Mouse (Mus musculus) embryo, embryonic 11 days (tissue): ENCODE data around the gene Iqcn.

Source experiments
- DNase-seq: peaks from one replicate; pipeline ENCODE4 v3.0.0-alpha.2; 2015

Gene Iqcn

DNA sequence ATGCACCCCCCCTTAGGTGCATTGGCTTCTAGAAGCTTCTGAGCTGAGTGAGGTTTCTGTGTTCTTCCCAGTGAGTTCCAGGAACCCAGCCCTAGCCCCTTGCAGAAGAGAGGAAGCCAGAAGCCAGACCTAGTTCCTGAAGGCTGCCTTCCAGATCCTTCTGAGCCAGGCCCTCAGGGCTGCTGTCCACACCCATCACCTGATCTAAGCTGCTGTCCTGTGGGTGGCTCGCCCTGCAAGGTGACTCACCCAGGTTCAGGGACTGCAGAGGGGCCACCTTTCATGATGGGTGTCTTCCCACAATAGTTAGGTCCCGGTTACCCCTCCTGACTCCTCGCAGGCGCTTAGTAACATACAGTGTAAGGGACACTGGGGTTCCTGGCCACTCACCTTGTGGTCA, 23.9 kb upstream of the Iqcn start:
- no peak for DNase-seq

DNA sequence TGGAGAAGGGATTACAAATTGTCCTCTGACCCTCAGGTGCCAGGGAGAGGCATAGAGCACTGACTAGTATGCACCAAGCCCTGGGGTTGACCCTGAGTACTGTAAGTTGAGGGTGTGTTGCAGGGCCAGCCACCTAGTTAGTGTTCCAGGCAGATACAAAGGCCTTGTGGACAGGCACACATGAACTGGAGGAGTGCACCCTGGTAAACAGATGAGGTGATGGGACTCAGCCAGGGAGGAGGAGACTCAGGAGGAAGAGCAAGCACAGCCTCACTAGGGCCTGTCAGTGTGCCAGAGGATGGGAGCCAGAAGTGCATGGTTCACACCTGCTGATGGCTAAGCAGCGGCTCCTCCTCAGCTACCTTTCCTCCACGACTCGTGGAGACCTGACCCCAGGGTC, 23.2 kb upstream of the Iqcn start:
- DNase-seq = no peak

DNA sequence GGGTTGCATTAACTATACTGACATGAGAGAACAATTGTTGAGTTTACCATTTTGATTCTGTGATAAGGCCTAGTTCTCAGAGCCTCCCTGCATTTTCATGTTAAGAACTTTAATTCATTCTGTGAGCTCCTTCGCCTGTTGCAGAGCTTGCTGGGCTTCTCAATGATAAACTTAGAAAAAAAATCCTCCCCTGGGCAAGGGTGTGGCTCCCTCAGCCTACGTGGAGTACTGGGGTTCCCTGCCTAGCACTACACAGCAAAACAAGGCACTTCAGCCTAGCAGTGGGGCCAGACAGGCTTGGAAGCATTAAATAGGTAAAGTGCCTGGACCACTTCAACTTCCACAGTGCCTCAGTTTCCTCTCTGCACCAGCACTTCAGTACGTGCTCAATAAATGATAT, 21.8 kb upstream of the Iqcn start:
- DNase-seq = no peak

DNA sequence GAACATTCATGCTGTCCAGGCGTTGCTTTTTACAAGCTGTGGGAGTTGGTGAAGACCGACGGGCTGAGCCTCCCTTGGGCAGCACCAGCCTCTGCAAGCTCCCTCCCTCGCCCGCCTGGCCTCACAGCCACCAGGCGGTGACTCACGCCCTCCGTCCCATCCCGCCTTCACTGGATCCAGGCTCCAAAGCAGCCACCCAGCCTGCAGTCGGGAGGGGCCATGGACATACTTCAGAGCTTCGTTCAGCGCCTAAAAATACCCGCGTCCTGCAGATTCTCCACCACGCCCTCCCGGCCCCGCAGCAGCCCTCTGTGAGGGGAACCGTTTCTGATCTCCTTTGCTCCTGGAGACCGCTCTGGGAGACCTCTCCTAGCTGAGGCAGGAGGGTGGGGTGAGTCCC, 21.1 kb upstream of the Iqcn start:
- peak; percentile 66 for DNase-seq

DNA sequence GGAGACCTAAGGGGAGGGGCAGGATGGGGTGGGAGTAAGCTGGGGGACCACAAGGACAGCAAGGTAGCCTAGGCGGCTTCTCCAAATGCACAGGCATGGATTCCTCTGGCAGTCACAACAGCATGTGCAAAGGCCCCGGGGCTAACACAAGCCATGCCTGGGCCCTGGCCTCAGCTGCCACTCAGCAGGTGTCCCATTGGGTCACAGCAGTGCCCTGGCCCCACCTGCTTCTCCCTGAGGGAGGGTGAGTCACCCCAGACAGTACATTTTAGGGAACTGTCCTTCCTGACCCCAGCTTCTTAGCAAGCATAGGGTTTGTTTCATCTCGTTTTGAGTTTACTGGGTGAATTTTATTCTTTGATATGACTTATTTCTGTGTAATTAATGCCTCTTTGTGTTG, 20.6 kb upstream of the Iqcn start:
- DNase-seq = no peak

DNA sequence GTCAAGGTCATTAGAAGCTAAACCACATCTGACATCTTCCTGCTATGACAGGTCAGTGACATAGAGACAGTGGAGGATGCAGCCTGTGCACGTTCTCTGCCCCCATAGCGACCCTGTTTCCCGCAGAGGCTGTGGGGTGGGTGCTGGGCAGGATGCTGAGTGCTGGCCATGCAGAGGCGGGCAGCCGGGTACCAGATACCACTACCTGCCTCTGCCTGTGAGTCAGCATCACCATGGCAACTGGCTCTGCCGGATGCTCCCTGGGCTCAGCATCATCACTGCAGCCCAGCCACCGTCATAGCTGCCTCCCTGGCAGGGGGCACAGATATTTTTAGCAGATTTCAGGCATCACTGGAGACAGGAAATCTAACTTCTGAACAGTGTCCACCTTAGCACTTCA, 19.0 kb upstream of the Iqcn start:
- DNase-seq = no peak

DNA sequence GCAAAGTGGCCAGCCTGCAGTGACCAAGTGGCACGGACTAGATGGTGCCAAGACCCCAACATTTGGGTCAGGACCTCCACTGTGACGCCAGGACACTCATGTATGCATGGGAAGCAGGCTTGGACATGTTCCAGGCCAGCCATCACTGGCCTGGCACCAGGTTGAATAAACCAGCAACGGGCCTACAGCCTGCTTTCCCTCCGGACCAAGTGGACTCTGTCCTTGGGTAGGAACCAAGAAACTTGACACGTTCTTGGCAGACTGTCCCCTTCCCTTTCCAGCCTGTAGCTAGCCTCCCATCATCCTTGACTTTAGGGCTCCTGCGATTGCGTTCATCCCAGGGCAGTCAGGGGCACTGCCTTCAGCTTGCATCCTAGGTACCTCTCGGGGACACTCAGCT, 15.7 kb upstream of the Iqcn start:
- DNase-seq = no peak

DNA sequence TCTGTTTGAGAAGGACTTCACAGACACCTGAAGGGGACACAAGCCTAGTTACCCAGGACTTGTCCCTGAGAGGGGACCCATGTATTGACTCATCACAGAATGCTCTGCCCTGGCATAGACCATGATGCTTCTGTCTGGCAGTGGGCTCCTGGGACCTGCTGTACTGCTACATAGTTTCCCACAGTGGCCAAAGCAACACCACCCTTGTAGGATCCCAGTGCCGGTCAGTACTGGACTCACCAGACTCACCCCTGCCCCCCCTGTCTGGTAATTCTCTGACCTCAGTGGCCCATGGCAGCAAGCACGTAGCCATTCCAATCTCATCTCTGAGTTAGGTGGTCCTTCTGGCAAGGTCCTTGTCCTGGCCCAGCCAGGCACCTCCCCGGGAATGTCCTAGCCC, 15.1 kb upstream of the Iqcn start:
- DNase-seq = no peak

DNA sequence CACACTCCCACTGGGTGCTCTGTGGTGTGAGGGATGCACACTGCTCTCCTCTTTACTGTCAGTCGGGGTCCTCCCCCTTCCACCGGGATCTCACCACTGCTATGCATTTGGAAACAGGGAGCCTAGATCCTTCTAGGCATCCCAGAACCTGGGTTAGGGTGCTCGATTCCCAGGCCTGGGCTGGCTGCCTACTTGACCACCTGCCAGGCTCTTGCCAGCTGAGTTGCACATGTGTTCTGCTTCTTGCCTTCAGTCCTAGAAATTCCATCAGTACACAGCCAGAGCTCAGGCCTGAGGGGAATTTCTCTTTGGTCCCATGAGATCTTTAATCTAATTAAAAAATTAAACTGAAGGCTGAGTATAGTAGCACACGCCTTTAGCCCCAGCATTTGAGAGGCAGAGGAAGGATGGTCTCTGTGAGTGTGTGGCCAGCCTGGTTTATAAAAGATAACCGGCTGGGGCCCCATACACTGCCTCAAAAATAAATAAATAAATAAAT, 13.3 kb upstream of the Iqcn start:
- DNase-seq = no peak

DNA sequence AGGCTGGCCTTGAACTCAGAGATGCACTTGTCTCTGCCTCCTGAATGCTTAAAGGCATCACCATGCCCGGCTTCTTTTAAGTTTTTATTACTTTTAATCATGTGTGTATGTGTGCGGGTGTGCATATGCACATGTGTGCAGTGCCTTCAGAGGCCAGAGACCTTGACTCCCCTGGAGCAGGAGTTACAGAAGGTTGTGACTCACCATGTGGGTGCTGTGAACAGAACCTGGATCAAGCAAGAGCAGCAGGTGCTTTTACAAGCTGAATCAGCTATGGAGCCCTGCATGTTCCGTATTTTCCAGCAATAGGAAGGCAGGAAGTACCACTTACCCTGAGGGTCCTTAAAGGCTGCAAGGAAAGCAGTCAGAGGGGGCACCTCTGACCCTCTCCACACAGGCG, 12.0 kb upstream of the Iqcn start:
- no peak for DNase-seq

DNA sequence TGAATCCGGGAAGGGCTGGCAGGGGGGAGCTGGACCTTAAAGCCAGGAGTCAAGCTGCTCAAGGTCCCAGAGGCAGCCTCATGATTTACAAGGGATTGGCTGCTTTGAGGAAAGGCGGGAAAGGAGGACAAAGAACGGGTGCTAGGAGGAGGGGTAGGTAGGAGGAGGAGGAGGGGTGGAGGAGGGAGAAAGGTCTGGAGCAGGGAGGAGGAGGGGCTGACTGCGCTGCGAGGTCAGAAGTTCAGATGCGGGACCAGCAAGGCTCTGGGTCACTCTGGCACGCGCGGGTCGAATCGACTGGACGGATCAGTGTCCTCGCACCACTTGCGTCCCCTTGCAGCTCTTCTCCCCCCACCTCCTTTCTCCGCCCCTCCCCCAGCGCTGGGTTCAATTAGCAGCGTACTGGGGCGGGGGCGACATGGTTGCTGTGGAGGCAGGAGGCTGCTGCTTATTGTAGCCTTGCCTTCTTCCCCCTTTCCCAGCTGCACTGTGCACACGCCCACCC, 11.5 kb upstream of the Iqcn start:
- peak; percentile 93 for DNase-seq

DNA sequence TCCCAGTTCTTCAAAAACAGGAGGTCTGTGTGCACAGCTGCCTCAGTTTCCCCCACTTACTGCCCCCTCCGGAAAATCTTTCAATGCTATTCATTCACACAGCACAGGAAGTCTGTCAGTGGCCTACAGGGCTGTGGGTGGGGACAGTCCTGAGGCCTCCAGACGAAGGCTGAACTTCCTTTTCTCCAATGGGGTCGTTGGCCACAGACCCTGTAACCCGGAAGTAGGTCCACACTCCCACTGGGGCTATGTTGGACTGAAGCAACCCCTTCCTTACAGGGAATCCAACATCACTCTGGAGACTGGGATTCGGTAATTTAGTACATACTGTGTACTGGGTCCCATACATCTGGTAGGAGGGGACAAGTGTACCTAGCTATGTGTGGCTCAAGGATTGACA, 9.6 kb upstream of the Iqcn start:
- DNase-seq = no peak

DNA sequence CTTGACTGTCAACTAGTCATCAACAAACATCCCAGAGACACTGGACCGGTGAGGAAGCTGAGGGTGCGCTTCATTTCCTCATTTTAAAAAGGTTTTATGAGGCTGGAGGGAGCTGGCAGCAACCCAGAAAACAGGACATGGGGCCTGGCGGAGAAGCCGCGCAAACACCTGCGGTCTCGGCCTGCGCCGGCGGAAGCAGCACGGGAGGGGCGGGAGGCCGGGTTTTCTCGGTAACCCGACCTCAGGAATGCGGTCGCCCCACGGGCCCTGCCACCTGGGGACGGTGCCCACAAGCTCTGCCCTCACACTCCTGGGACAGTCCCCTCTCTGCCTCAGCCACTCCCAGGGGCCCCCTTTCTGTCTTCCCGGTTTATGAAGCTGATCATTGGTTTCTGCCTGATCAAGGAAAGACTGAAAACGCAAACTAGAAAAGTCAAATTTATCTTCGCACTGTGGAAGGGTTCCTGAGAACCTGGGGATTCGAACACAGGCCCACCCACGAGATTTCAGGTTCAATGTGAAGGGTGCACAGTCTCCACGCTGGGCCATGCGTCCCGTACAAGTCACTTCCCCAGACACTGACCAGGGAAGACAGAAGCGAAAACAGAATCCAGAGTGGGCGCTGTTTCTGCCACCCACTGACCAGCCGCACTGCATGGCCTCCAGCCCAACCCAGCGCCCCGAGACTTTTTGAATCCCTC, 7.8 kb upstream of the Iqcn start:
- DNase-seq = peak; percentile 47

DNA sequence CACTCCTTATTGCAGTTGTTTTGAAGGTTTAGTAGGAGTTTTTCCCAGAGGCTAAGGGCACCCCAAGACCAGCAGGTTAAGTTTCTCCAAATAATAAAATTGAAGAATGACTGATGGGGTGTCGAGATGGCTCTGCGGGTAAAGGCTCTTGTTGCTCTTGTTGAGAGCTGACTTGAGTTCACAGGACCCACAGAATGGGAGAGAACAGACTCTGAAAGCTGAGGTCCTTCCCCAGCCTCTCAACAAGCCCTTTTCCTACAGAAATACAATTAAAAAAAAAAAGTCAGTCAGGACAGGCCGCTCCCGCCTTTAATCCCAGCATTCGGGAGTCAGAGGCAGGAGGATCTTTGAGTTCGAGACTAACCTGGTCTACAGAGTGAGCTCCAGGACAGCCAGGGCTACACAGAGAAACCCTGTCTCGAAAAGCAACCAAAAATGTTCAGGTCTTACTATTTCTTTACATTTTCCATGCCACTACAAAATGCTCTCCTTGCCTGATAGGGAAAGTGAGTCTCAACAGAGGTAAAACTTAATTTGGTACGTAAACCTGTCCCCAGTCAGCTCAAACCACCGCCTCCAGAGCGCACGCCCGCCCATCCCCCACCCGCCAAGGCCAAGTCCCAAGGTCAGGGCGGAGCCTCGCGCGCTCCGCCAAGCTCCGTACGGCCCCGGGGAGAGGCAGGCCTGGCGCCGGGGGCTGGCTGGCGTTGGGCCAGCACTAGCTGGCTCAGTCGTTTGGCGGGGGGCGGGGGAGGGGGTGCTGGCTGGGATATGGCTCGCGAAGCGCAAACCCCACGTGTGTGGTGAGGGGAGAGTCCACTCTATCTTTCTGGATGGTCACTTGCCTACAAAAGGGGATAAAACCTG, 7.0 kb upstream of the Iqcn start:
- DNase-seq = peak; percentile 93

DNA sequence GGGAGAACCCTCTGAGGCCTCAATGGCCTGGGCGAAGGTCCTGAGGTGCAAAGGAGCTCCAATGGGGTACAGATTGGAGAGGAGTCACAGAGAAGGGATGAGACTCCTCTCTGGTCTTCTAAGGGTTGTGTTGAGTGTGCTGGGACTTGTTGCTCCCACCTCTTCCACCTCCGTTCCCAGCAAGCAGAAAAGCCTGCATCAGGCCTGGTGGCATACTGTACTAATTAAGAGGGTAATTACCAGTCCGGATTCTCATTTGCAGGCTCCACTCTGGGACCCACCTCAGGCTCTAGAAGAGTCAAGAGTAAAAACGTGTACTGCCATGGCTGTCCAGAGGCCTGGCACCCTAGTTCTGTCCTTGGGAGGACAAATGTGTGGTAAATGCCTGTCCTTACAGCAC, 6.3 kb upstream of the Iqcn start:
- DNase-seq = no peak

DNA sequence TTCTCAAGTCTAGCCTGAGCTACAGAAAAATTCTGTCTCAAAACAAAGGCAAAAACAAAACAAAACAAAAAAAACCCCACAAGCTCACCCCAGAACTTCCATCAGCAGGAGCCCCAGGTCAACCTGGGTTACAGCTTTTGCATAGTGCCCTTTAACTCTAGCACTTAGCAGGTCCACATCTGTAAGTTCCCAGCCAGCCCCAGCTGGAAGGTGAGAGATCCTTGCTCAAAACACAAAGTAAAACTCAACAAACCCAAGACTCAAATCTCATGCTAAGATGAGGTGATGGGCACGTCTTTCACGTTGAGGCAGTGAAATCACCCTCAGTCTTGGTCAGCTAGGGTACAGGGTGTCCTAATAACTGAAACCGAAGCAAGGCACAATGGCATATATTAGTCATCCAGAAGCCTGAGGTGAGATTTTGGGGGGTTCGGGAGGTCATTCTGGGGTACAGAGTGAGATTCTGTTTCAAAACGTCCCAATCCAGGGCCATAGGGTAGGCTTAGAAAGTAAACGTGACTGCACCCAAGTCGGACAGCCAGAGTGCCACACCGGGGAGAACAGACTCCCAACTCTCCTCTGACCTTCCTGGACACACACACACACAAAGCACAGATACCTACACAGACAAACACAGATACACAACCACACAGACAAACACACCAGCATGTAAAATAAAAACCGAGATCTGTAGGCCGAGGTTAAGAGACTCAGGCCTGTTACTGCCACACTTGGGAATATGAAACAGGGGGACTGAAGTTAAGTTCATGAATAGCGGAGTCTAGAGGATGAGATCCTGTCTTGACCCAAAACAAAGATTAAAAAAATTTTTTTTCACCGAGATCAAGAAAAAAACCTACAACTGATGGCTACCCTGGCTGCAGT, 5.6 kb upstream of the Iqcn start:
- DNase-seq = no peak

DNA sequence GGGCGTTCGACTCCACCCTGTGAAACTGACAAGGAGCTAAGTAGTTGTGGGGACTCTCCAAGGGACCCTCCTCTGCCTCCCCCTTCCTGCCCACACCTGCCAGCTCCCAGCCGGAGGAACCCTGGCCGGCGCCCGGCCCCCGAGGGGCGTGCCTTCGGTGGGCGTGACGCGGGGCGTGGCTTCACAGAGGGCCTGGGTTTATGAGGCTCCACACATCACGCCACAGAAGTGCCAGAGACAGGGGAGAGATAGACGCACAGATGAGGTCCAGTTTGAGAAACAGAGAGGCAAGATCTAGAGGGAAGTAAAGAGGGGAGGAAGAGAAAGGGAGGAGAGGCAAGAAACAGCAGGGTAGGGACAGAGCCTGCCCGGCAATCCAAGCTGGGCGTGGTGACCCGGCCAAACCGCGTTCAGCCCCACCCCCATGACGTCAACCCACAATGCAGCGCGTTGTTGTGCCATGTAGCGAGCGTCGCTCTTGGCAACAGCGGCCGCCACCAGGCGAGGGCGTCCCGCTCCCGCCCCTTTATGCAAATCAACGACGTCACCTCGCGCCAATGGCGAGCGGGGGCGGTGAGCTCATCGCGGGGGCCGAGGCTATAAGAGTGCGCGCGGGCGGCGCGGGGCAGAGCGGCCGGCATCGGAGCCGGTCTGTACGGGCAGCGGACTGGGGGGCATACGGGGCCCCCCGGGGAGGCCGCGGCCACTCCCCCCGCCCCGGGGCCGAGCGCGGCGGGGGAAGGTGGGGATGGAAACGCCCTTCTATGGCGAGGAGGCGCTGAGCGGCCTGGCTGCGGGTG, 4.7 kb upstream of the Iqcn start, which contains the start of gene Jund:
Jund (plus strand) TSS at position 640 of the 800 bp plus-strand sequence.
- peak; percentile 100 for DNase-seq

DNA sequence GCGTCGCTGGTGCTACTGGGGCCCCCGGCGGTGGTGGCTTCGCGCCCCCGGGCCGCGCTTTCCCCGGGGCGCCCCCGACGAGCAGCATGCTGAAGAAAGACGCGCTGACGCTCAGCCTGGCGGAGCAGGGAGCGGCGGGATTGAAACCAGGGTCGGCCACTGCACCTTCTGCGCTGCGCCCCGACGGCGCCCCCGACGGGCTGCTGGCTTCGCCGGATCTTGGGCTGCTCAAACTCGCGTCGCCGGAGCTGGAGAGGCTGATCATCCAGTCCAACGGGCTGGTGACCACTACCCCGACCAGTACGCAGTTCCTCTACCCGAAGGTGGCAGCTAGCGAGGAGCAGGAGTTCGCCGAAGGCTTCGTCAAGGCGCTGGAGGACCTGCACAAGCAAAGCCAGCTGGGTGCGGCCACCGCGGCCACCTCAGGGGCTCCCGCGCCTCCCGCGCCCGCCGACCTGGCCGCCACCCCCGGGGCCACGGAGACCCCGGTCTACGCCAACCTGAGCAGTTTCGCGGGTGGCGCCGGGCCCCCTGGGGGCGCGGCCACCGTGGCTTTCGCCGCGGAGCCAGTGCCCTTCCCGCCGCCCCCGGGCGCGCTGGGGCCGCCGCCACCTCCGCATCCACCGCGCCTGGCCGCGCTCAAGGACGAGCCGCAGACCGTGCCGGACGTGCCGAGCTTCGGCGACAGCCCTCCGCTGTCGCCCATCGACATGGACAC, 4.0 kb upstream of the Iqcn start:
- DNase-seq = no peak

DNA sequence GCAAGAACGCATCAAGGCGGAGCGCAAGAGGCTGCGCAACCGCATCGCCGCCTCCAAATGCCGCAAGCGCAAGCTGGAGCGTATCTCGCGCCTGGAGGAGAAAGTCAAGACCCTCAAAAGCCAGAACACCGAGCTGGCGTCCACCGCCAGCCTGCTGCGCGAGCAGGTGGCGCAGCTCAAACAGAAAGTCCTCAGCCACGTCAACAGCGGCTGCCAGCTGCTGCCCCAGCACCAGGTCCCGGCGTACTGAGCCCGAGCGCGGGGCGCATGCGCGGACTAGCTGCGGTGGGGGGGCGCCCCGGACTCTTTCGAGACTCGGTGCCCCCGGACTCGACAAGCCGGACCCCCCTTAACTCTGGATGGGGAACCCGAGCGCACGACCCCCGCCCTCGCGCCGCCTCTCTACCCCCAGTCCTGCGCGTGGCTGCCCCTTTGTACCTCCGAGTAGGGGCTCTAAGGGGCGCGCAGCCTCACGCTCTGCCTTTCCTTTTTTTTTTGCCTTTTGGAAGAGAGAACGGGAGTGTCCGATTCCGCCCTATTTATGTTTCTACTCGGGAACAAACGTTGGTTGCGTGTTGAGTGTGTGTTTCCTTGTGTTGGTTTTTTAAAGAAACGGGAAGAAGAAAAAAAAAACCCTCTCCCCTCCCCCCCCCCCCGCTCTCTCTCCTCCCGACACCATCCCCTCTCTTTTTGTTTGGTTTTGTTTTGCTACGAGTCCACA, 3.3 kb upstream of the Iqcn start:
- peak; percentile 88 for DNase-seq

DNA sequence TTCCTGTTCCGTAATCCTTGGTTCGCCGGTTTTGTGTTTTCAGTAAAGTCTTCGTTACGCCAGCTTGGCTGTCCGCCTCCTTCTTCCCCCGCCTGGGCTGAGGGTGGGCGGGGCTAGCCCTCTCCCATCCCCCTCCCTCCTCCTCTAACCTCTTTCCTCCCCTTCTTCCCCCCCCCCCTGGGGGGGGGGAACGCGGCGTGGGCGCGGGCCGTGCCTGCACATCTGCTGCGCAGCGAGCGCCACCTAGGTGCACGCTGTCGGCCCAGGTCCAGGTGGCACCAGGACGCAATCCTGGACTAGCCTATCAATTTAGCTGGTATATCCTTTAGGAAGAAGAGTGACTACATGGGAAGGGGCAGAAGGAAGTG, 2.7 kb upstream of the Iqcn start:
- DNase-seq = peak; percentile 96
